29 mouse cellular contexts compared by ENCODE assay signal in the genomic region with DNA sequence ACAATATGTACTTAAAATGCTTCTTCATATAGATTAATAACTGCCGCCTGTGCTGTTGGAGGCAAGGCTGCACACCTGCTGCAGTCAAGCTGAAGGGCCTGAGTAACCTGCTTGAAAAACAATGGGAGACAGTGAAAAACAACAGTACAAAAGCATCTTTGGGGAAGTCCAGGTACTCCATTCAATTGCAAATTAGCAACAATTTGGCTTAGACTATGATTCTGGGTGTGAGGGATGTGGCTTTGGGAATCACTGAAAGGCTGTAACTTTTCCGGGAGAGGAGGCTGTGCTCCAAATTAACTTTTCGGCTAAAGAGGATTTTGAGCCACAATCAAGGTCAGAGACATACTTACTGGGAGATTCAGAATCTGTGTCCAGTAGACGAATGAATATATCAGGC. TPM values are rescaled to one million over a fixed set of nuclear protein-coding genes. Genes with fewer than 3 reads are reported as not detected.
"Had no signal": no experiment of that assay in that cellular context is flagged by ENCODE, and none has a peak within 500 bp of the region (broad histone marks: within the 10 kb centered on the region; RNA-seq: fewer than 3 reads in every experiment).

No protein-coding gene starts in this region.

- H3K9ac ChIP-seq: heart, embryonic 12.5 days; hindbrain, embryonic 12.5 days; hindbrain, embryonic 14.5 days; limb, embryonic 13.5 days; limb, embryonic 15.5 days; liver, embryonic 12.5 days; liver, embryonic 14.5 days had no signal

- ATAC-seq: hindbrain, embryonic 16.5 days; intestine, postnatal 0 days; liver, embryonic 12.5 days had no signal

- H3K4me1 ChIP-seq: heart, embryonic 12.5 days; hindbrain, embryonic 10.5 days; hindbrain, embryonic 12.5 days; limb, embryonic 13.5 days; limb, embryonic 15.5 days; liver, embryonic 12.5 days had no signal

- H3K27me3 ChIP-seq: heart, embryonic 12.5 days; hindbrain, embryonic 12.5 days; limb, embryonic 13.5 days; limb, embryonic 15.5 days; liver, embryonic 12.5 days had no signal

- H3K27ac ChIP-seq: gastrocnemius, adult 2 months; heart, adult 2 months; hindbrain, embryonic 10.5 days; hindbrain, embryonic 12.5 days; hindbrain, embryonic 14.5 days; limb, embryonic 13.5 days; limb, embryonic 15.5 days; liver, embryonic 12.5 days; liver, embryonic 14.5 days had no signal

- H3K4me2 ChIP-seq: heart, embryonic 12.5 days; hindbrain, embryonic 12.5 days; hindbrain, embryonic 14.5 days; limb, embryonic 13.5 days; limb, embryonic 15.5 days; liver, embryonic 12.5 days had no signal

- DNase-seq: gastrocnemius, adult 2 months; gastrocnemius, postnatal 10 days; gastrocnemius, postnatal 25 days; heart, adult 2 months; heart, postnatal 10 days; heart, postnatal 4 days; kidney, adult 18-20 months; kidney, adult 8-10 months; kidney, postnatal 10 days; kidney, postnatal 25 days; layer of hippocampus, adult 9-11 months; layer of hippocampus, postnatal 36 days; left cerebral cortex, postnatal 4 days had no signal

- H3K9me3 ChIP-seq: heart, embryonic 12.5 days; hindbrain, embryonic 10.5 days; hindbrain, embryonic 12.5 days; limb, embryonic 15.5 days; liver, embryonic 12.5 days had no signal

- H3K4me3 ChIP-seq: gastrocnemius, adult 2 months; heart, adult 2 months; heart, embryonic 12.5 days; hindbrain, embryonic 10.5 days; hindbrain, embryonic 12.5 days; limb, embryonic 13.5 days; limb, embryonic 15.5 days; liver, embryonic 12.5 days had no signal

- H3K36me3 ChIP-seq: heart, embryonic 12.5 days; hindbrain, embryonic 10.5 days; hindbrain, embryonic 12.5 days; limb, embryonic 13.5 days; limb, embryonic 15.5 days; liver, embryonic 12.5 days had no signal

RNA-seq across cellular contexts. Expression of gene Slc7a12, which starts 33.8 kb away (rescaled TPM):
- polyA plus RNA-seq: heart, adult 2 months; heart, embryonic 12.5 days; heart, embryonic 14.5 days; heart, embryonic 16.5 days; hindbrain, embryonic 10.5 days; hindbrain, embryonic 12.5 days; hindbrain, embryonic 14.5 days; hindbrain, embryonic 16.5 days; intestine, embryonic 14.5 days; intestine, postnatal 0 days; large intestine, adult 2 months; limb, embryonic 11.5 days; limb, embryonic 13.5 days; limb, embryonic 15.5 days; liver, adult 2 months; liver, embryonic 12.5 days; liver, embryonic 14.5 days had no signal
